Mouse (Mus musculus) cerebellum, adult 2 months (tissue): ENCODE measurements at regions not wholly inside any gene's neighbourhood (a gene's known extent, or its start where the extent isn't known, plus 50 kb on each side); places are given as distances from the start of the nearest gene placed in this dataset.

Experiments
- CTCF ChIP-seq: fragments of 200-500 bp; IDR thresholded peaks from 2 replicates; pipeline ENCODE4 v1.5.1; 2011; ENCODE audit warnings: low read depth, mild to moderate bottlenecking, control low read depth, low read length, moderate library complexity, borderline replicate concordance; ENCODE audit not compliant: insufficient read depth
- POLR2A ChIP-seq: fragments of 200-500 bp; IDR thresholded peaks from 2 replicates; pipeline ENCODE4 v1.6.1; 2011; ENCODE audit warnings: low read length, control low read depth, borderline replicate concordance; ENCODE audit not compliant: insufficient read depth

GRCm38 (mm10) chr10:119131977-119132376, 107.9 kb downstream of the Cand1 start:
- TF ChIP-seq CTCF (no peak), POLR2A (no peak)
